ENCODE assay signal across 8 mouse cellular contexts in the genomic region with DNA sequence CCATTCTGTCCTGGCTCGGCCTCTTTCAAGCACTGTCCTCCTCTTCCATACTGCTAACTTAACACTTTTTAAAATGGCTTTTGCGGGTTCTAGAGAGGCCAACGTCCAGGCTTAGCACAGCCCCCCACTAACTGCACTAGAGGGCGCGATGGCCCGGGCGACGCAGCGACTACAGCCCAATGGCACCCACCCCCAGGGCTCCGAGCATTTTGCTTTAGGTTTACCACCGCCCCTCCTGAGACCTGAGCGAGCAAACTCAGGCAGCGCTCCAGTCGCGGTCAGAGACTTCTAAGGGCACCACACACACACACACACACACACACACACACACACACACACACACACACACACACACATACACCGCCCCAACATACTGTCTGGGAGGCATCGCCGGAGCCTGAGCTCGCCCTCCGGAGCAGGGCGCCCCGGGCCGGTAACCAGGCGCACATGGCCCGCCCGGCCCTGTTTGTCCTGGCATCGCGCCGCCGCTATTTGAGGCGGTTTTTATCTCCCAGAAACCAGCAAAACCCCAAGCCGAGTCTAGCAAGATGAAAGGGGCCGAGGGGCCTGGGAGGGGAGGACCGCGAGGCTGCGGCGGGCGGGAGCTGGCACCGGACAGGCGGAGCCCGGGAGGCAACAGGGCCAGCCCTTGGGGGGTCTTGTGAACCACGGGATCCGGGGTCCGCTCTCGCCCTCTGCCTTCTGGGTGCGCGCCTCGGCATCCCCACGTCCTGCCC. TPM values are rescaled to one million over a fixed set of nuclear protein-coding genes. Genes with fewer than 3 reads are reported as not detected.
DNase-seq lines count a peak whose midpoint lies in the region; ATAC-seq and TF ChIP-seq lines count a peak whose summit lies in the region.

No protein-coding gene starts in this region.

- H3K36me3 ChIP-seq in thymus, adult 2 months (ENCODE audit: control insufficient read depth, insufficient read depth, low read length) = no peaks in the 10 kb centered on the region
- no peaks in the 10 kb centered on the region for H3K36me3 ChIP-seq in kidney, adult 2 months (ENCODE audit: control insufficient read depth, insufficient read depth, low read length)
- H3K36me3 ChIP-seq in liver, embryonic 15.5 days (replicated peaks) = no peaks in the 10 kb centered on the region
- no peaks in the 10 kb centered on the region for H3K36me3 ChIP-seq in neural tube, embryonic 14.5 days (ENCODE audit: control insufficient read depth, insufficient read depth, low read length)

- ATAC-seq in liver, embryonic 15.5 days (ENCODE audit: insufficient read depth) = no peak
- ATAC-seq in neural tube, embryonic 14.5 days (ENCODE audit: low read depth) = peak; percentile 38; the same call in 1 of the 2 replicates
- no peak for ATAC-seq in activated CD4-positive, CD25-positive, alpha-beta regulatory T cell, adult 4 months

- H3K4me2 ChIP-seq in liver, embryonic 15.5 days = peak overlapping the region; percentile 79
- peak overlapping the region; percentile 93 for H3K4me2 ChIP-seq in neural tube, embryonic 14.5 days (ENCODE audit: low read depth, low read length)

- 1% methylated on average over 49 of the region's 49 CpGs for WGBS in thymus, adult 2 months
- 1% methylated on average over 49 of the region's 49 CpGs for WGBS in kidney, adult 2 months
- under 1% methylated on average over 49 of the region's 49 CpGs for WGBS in liver, embryonic 15.5 days (ENCODE audit: insufficient replicate concordance)
- under 1% methylated on average over 47 of the region's 49 CpGs for WGBS in neural tube, embryonic 14.5 days

- no peak overlapping the region for H3K27ac ChIP-seq in thymus, adult 2 months (ENCODE audit: control insufficient read depth, insufficient read depth, low read length)
- peak overlapping the region; percentile 22 for H3K27ac ChIP-seq in kidney, adult 2 months (ENCODE audit: insufficient read depth, low read depth, low read length)
- no peak overlapping the region for H3K27ac ChIP-seq in liver, embryonic 15.5 days (replicated peaks)
- peak overlapping the region; percentile 46 for H3K27ac ChIP-seq in neural tube, embryonic 14.5 days (ENCODE audit: low read depth, low read length)

- peaks cover 21% of the 10 kb centered on the region for H3K4me1 ChIP-seq in thymus, adult 2 months (replicated peaks; ENCODE audit: control insufficient read depth, insufficient read depth, low read length)
- H3K4me1 ChIP-seq in kidney, adult 2 months (ENCODE audit: control insufficient read depth, insufficient read depth, low read length) = peaks cover 3% of the 10 kb centered on the region; the same call in 1 of the 2 replicates
- H3K4me1 ChIP-seq in liver, embryonic 15.5 days (replicated peaks) = peaks cover 27% of the 10 kb centered on the region
- H3K4me1 ChIP-seq in neural tube, embryonic 14.5 days (ENCODE audit: control insufficient read depth, insufficient read depth, low read length) = peaks cover 17% of the 10 kb centered on the region

- peak overlapping the region; percentile 26 for H3K4me3 ChIP-seq in thymus, adult 2 months (ENCODE audit: control insufficient read depth, insufficient read depth, low read length)
- H3K4me3 ChIP-seq in kidney, adult 2 months (ENCODE audit: insufficient read depth, low read depth, low read length) = peak overlapping the region; percentile 38
- peak overlapping the region; percentile 51 for H3K4me3 ChIP-seq in liver, embryonic 15.5 days (replicated peaks)
- peak overlapping the region; percentile 46 for H3K4me3 ChIP-seq in neural tube, embryonic 14.5 days (ENCODE audit: low read depth, low read length)

- TF ChIP-seq POLR2A in thymus, adult 2 months (IDR thresholded peaks at IDR 0.05; ENCODE audit: control insufficient read depth, extremely low read depth, insufficient read depth, low read length, poor library complexity) = no peak
- no peak for TF ChIP-seq POLR2A in kidney, adult 2 months (IDR thresholded peaks at IDR 0.05; ENCODE audit: low read depth, low read length)

- no peak for TF ChIP-seq CTCF in thymus, adult 2 months (IDR thresholded peaks at IDR 0.05; ENCODE audit: borderline replicate concordance, control insufficient read depth, extremely low read depth, insufficient read depth, low read length, poor library complexity)
- TF ChIP-seq CTCF in kidney, adult 2 months (conservative IDR thresholded peaks at IDR 0.05; ENCODE audit: insufficient read depth, insufficient read length, low read depth, low read length) = 0 out of 2 replicates have a peak, but pooled peaks have one; percentile 19

- peaks cover 20% of the 10 kb centered on the region for H3K27me3 ChIP-seq in thymus, adult 2 months (ENCODE audit: control insufficient read depth, insufficient read depth, low read length)
- H3K27me3 ChIP-seq in kidney, adult 2 months (replicated peaks; ENCODE audit: control insufficient read depth, insufficient read depth, low read length) = no peaks in the 10 kb centered on the region
- peaks cover 79% of the 10 kb centered on the region for H3K27me3 ChIP-seq in liver, embryonic 15.5 days
- peaks cover 15% of the 10 kb centered on the region; the same call in 1 of the 2 replicates for H3K27me3 ChIP-seq in neural tube, embryonic 14.5 days (ENCODE audit: control insufficient read depth, insufficient read depth, low read length)

- DNase-seq in thymus, adult 2 months = no peak
- no peak for DNase-seq in thymus, adult 18-20 months
- DNase-seq in embryo, embryonic 9.5 days (ENCODE audit: extremely low spot score) = peak; percentile 86
- DNase-seq in heart, adult 9 months (ENCODE audit: low spot score in 2 of 2) = peak; percentile 38 to 44
- peak; percentile 60 for DNase-seq in kidney, adult 2 months

- H3K9ac ChIP-seq in liver, embryonic 15.5 days = peak overlapping the region; percentile 27; the same call in 1 of the 2 replicates
- peak overlapping the region; percentile 57 for H3K9ac ChIP-seq in neural tube, embryonic 14.5 days (replicated peaks; ENCODE audit: low read depth, low read length)

- no peaks in the 10 kb centered on the region for H3K9me3 ChIP-seq in liver, embryonic 15.5 days (replicated peaks)
- no peaks in the 10 kb centered on the region for H3K9me3 ChIP-seq in neural tube, embryonic 14.5 days (ENCODE audit: control insufficient read depth, low read length)

RNA-seq across cellular contexts. Expression of a gene that starts 4.7 kb away (rescaled TPM):
- 106 and 107 TPM in 2 replicates for polyA plus RNA-seq in thymus, adult 2 months (2012; rRNA removed)
- 31.1 and 38.1 TPM in 2 replicates for polyA plus RNA-seq in kidney, adult 2 months (2012; rRNA removed)
- polyA plus RNA-seq in liver, embryonic 15.5 days (2015; fragmentation: Nextera tagmentation; extraction: Ambion mirVana) = 41.7 and 48.3 TPM in 2 replicates
- polyA plus RNA-seq in neural tube, embryonic 14.5 days (2014; fragmentation: Nextera tagmentation; extraction: Ambion mirVana) = 25.8 and 26.8 TPM in 2 replicates
- polyA plus RNA-seq in activated CD4-positive, CD25-positive, alpha-beta regulatory T cell, adult 4 months (2017; shearing (Covaris generic)) = 10 to 100 TPM; 45.7 to 48.7 TPM

RNA-seq across cellular contexts. Expression of a gene that starts 11.7 kb away (rescaled TPM):
- 0.13 and 0.23 TPM in 2 replicates for polyA plus RNA-seq in thymus, adult 2 months (2012; rRNA removed)
- polyA plus RNA-seq in kidney, adult 2 months (2012; rRNA removed) = 0.05 and 0.06 TPM in 2 replicates
- not detected in 2 replicates for polyA plus RNA-seq in liver, embryonic 15.5 days (2015; fragmentation: Nextera tagmentation; extraction: Ambion mirVana)
- polyA plus RNA-seq in neural tube, embryonic 14.5 days (2014; fragmentation: Nextera tagmentation; extraction: Ambion mirVana) = 0.39 and 4.0 TPM in 2 replicates
- not detected for polyA plus RNA-seq in activated CD4-positive, CD25-positive, alpha-beta regulatory T cell, adult 4 months (2017; shearing (Covaris generic))

RNA-seq across cellular contexts. Expression of a gene that starts 23.8 kb away (rescaled TPM):
- polyA plus RNA-seq in thymus, adult 2 months (2012; rRNA removed) = 104 and 105 TPM in 2 replicates
- polyA plus RNA-seq in kidney, adult 2 months (2012; rRNA removed) = 70.0 and 72.6 TPM in 2 replicates
- polyA plus RNA-seq in liver, embryonic 15.5 days (2015; fragmentation: Nextera tagmentation; extraction: Ambion mirVana) = 38.1 and 40.1 TPM in 2 replicates
- 89.1 and 99.2 TPM in 2 replicates for polyA plus RNA-seq in neural tube, embryonic 14.5 days (2014; fragmentation: Nextera tagmentation; extraction: Ambion mirVana)
- 100 to 1,000 TPM; 109 to 120 TPM for polyA plus RNA-seq in activated CD4-positive, CD25-positive, alpha-beta regulatory T cell, adult 4 months (2017; shearing (Covaris generic))

RNA-seq across cellular contexts. Expression of a gene that starts 29.4 kb away (rescaled TPM):
- 76.0 and 93.2 TPM in 2 replicates for polyA plus RNA-seq in thymus, adult 2 months (2012; rRNA removed)
- polyA plus RNA-seq in kidney, adult 2 months (2012; rRNA removed) = 141 and 206 TPM in 2 replicates
- 104 and 114 TPM in 2 replicates for polyA plus RNA-seq in liver, embryonic 15.5 days (2015; fragmentation: Nextera tagmentation; extraction: Ambion mirVana)
- polyA plus RNA-seq in neural tube, embryonic 14.5 days (2014; fragmentation: Nextera tagmentation; extraction: Ambion mirVana) = 546 and 560 TPM in 2 replicates
- polyA plus RNA-seq in activated CD4-positive, CD25-positive, alpha-beta regulatory T cell, adult 4 months (2017; shearing (Covaris generic)) = 1,000 to 10,000 TPM; 1,328 to 1,584 TPM

RNA-seq across cellular contexts. Expression of a gene that starts 50.6 kb away (rescaled TPM):
- polyA plus RNA-seq in thymus, adult 2 months (2012; rRNA removed) = 45.0 and 52.1 TPM in 2 replicates
- polyA plus RNA-seq in kidney, adult 2 months (2012; rRNA removed) = 15.7 and 17.6 TPM in 2 replicates
- 3.5 and 3.7 TPM in 2 replicates for polyA plus RNA-seq in liver, embryonic 15.5 days (2015; fragmentation: Nextera tagmentation; extraction: Ambion mirVana)
- polyA plus RNA-seq in neural tube, embryonic 14.5 days (2014; fragmentation: Nextera tagmentation; extraction: Ambion mirVana) = 5.3 and 6.3 TPM in 2 replicates
- 10 to 100 TPM; 20.6 to 21.6 TPM for polyA plus RNA-seq in activated CD4-positive, CD25-positive, alpha-beta regulatory T cell, adult 4 months (2017; shearing (Covaris generic))

Comparison
In these comparisons a context has a peak if more than half of its experiments do, and no peak if none do; other contexts are left out.
1. DNase-seq: peak in embryo, embryonic 9.5 days (single experiment), heart, adult 9 months (2 of 2) and kidney, adult 2 months (single experiment); none in thymus, adult 2 months (single experiment) and thymus, adult 18-20 months (0 of 2).
2. H3K27ac ChIP-seq: peak in kidney, adult 2 months (single experiment) and neural tube, embryonic 14.5 days (single experiment); none in thymus, adult 2 months (single experiment) and liver, embryonic 15.5 days (single experiment).
3. Peak in every context shown above with its lines, with median percentiles within 50 percentile points of each other: H3K4me3 ChIP-seq.